Mouse (Mus musculus): ENCODE data around the gene Tmprss9.

The Tmprss9 gene

GRCm38 (mm10) chr10:80887181-80887580, 15.5 kb downstream of the Tmprss9 start:
- DNase-seq (ENCODE audit: extremely low spot score), result no peak

GRCm38 (mm10) chr10:80895100-80895499, 23.5 kb downstream of the Tmprss9 start:
- no peak for DNase-seq (ENCODE audit: extremely low spot score)

- DNase-seq (ENCODE audit: extremely low spot score), result no peak
Observed at GRCm38 (mm10) chr10:80895697-80896096, 24.0 kb downstream of the Tmprss9 start.

- no peak for DNase-seq (ENCODE audit: extremely low spot score)
Observed at GRCm38 (mm10) chr10:80896581-80897485, 25.2 kb downstream of the Tmprss9 start.

- no peak for DNase-seq (ENCODE audit: extremely low spot score)
Observed at GRCm38 (mm10) chr10:80897861-80898510, 26.3 kb downstream of the Tmprss9 start.

GRCm38 (mm10) chr10:80899074-80899473, 27.4 kb downstream of the Tmprss9 start:
- DNase-seq (ENCODE audit: extremely low spot score), result no peak

- no peak for DNase-seq (ENCODE audit: extremely low spot score)
Observed at GRCm38 (mm10) chr10:80899591-80900317, 28.1 kb downstream of the Tmprss9 start.

- DNase-seq (ENCODE audit: extremely low spot score), result peak; percentile 99
Observed at GRCm38 (mm10) chr10:80900318-80901247, 28.9 kb downstream of the Tmprss9 start, which contains the start of gene Timm13. TSS of gene Timm13 (minus strand) at chr10:80900969.

- DNase-seq (ENCODE audit: extremely low spot score), result no peak
Observed at GRCm38 (mm10) chr10:80901409-80902272, 30.0 kb downstream of the Tmprss9 start.

GRCm38 (mm10) chr10:80902273-80902940, 30.8 kb downstream of the Tmprss9 start:
- DNase-seq (ENCODE audit: extremely low spot score), result no peak

- DNase-seq (ENCODE audit: extremely low spot score), result no peak
Observed at GRCm38 (mm10) chr10:80903282-80903681, 31.6 kb downstream of the Tmprss9 start.

- no peak for DNase-seq (ENCODE audit: extremely low spot score)
Observed at GRCm38 (mm10) chr10:80904004-80904693, 32.5 kb downstream of the Tmprss9 start.

GRCm38 (mm10) chr10:80904709-80905108, 33.1 kb downstream of the Tmprss9 start:
- DNase-seq (ENCODE audit: extremely low spot score), result no peak

- no peak for DNase-seq (ENCODE audit: extremely low spot score)
Observed at GRCm38 (mm10) chr10:80909375-80910162, 37.9 kb downstream of the Tmprss9 start.

GRCm38 (mm10) chr10:80911354-80911753, 39.7 kb downstream of the Tmprss9 start:
- DNase-seq (ENCODE audit: extremely low spot score), result no peak

GRCm38 (mm10) chr10:80911891-80912290, 40.2 kb downstream of the Tmprss9 start:
- no peak for DNase-seq (ENCODE audit: extremely low spot score)

GRCm38 (mm10) chr10:80913364-80914011, 41.8 kb downstream of the Tmprss9 start:
- no peak for DNase-seq (ENCODE audit: extremely low spot score)

GRCm38 (mm10) chr10:80914253-80914656, 42.6 kb downstream of the Tmprss9 start:
- no peak for DNase-seq (ENCODE audit: extremely low spot score)

Data from embryo, embryonic 9.5 days (tissue).